Mouse (Mus musculus) embryo, embryonic 10.5 days (tissue): ENCODE measurements around the gene Zswim5.

Source experiments
- DNase-seq: peaks from one replicate; pipeline ENCODE4 v3.0.0-alpha.2; 2015; ENCODE audit warnings: low spot score

Zswim5 gene

GRCm38 (mm10) chr4:116913318-116913717 lies 36.1 kb downstream of the Zswim5 start:
- no peak for DNase-seq

- no peak for DNase-seq
Observed at GRCm38 (mm10) chr4:116928006-116928651, 51.0 kb downstream of the Zswim5 start.

DNA sequence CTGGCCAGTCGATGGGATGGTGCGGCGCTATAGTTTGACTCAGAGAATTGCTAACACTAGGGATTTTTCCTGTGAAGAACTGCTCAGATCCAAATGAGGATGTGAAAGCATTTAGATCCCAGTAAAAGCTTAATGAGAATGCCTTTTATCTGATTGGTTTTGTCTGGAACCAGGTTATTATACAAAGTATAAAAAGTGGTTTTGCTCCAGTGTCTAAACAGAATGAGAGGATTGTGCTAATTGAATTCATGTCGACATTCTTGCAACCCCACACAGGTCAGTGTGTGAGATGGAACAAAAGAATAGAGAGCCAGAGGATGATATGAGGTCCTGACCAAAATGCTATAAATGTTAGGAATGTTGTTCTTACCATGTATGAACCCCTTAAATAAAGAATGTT lies 62.4 kb downstream of the Zswim5 start:
- DNase-seq, result no peak

DNA sequence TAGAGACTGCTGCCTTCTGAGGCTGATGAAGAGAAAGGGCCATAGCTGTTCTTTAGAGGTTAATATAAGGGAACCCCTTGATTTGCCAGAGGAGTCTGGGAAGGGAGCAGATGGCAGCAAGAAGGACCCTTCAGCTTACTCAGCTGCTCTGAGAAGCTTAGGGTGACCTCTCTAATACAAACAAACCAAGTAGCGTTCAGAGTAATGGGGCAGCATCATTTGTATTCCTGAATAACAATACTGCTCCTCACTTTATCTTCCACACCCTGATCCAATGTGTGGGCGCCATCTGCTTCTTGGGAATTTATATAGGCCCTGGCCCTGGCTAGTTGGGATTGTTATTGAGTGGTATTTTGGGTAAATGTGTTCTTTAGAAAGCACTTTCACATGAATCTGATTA lies 65.5 kb downstream of the Zswim5 start:
- DNase-seq, result peak; percentile 33

GRCm38 (mm10) chr4:116944055-116944454 lies 66.9 kb downstream of the Zswim5 start:
- peak; percentile 50 for DNase-seq

- peak; percentile 55 for DNase-seq
Observed at GRCm38 (mm10) chr4:116951642-116952041, 74.5 kb downstream of the Zswim5 start.

GRCm38 (mm10) chr4:116954951-116955350 lies 77.8 kb downstream of the Zswim5 start:
- DNase-seq, result no peak

GRCm38 (mm10) chr4:116976503-116976902 lies 99.3 kb downstream of the Zswim5 start:
- DNase-seq, result no peak

DNA sequence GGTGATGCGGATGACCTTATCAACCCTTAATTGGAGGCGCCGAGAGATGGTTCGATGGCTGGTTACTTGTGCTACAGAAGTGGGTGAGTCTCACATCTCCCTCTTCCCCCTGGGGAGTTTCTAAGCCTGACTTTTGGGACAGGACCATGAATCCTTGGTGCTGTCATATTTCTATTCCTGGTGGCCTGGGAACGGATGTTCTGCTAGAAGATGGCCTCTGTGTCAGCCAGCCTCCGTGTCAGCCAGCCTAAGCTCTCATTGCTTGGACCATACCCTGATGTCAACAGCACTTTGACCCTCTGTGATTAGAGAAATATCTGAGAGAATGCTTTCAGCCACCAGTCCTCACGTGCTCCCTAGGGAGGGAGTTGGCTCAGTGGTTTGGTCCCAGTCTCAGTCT lies 108.5 kb downstream of the Zswim5 start:
- no peak for DNase-seq

DNA sequence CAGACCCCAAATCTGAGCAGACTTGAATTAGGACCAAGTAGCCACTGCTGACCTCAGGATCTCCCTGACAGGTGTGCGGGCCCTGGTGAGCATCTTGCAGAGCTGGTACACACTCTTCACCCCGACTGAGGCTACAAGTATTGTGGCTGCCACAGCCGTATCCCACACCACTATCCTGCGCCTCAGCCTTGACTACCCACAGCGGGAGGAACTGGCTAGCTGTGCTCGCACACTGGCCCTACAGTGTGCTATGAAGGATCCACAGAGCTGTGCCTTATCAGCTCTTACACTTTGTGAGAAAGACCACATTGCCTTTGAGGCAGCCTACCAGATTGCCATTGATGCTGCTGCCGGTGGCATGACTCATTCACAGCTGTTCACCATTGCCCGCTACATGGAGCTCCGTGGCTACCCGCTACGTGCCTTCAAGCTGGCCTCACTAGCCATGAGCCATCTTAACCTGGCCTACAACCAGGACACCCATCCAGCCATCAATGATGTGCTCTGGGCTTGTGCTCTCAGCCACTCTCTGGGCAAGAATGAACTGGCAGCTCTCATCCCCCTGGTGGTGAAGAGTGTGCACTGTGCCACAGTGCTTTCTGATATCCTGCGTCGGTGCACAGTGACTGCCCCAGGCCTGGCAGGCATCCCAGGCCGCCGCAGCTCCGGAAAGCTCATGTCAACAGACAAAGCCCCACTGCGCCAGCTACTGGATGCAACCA lies 109.4 kb downstream of the Zswim5 start:
- DNase-seq, result peak; percentile 78

DNA sequence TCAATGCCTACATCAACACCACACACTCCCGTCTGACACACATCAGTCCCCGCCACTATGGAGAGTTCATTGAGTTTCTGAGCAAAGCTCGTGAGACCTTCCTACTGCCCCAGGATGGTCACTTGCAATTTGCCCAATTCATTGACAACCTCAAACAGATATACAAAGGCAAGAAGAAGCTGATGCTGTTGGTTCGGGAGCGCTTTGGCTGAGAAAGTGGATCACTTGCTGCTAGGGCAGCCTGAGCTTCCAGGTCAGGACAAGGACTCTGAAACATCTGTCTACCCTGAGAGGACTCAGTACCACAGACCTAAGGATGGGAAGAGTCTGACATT lies 109.9 kb downstream of the Zswim5 start:
- no peak for DNase-seq

DNA sequence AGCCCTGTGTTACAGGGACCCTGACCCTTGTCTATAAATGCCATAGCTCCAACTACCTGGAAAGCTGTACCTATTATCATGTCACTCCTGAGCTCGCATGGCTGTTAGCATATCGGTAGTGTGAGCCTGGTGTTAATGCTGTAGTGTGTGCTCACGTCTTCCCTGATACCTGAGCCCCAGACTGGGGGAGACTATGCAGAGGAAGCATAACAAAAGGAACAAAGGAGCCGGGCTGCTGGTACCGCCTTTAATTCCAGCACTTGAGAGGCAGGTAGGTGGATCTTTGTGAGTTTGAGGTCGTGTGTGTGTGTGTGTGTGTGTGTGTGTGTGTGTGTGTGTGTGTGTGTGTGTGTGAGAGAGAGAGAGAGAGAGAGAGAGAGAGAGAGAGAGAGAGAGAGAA lies 112.6 kb downstream of the Zswim5 start:
- DNase-seq, result no peak

DNA sequence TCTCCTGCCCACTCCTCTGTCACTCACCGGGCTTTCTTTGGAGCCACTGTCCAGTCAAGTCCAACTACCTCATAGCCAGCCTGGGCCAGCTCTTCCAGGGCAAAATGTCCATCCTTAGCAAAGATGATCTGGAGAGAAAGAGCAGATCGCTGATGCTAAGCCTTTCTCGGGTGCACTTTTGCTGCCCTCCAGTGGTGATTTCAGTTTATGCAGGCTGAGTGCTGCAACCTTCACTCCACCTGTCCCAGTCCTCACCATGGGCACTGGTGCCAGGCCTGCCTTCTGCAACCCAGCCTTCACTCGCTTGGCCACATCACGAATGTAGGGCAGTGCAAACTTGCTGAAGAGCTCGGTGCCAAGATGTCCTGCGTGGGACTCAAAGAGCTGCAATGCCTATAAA lies 114.2 kb downstream of the Zswim5 start:
- peak; percentile 90 for DNase-seq

DNA sequence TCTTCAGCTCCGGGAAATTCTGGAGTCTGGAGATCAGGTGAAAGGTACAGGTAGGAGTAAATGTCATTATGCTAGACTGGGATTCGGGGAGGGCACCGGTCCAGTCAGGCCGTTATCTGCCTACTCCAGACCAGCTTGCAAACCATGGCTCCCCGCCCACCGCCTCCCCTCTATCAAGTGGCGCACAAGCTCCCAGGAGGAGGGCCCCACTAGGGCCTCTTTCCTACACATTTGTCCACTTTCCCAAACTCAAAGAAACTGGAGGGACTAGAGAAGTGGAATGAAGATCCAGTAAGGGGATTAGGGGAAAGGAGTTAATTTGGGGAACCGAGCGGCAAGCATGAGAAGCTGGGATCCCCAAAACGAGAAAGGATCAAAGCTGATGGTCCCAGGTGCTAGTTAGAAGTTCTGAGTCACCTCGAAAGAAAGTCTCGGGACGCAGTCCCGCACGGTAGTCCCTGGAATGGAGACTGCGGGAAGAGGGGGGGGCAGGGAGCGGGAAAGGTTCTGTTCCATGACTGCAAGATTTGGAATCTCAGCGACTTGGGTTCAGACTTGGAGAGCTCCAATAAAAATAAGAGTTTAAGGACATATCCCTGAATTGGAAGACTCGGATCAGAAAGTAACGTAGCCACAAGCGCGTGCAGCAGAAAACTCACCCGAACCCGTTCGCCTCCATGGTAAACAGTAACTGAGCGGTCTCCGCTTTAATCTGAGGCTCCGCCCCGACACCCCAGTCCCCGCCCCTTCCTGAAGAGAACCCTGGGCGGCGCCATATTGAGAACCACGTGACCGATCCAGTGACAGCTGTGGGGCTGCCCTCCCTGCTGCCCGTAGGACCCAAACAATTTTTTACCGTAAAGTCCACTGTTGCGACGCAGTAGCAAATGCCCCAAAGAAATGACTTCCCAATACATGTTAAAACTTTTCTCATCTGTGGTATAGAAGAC lies 116.8 kb downstream of the Zswim5 start, which contains the start of gene Urod:
Urod (minus strand) TSS at position 742 of the 950 bp plus-strand sequence.
- peak; percentile 98 for DNase-seq

- DNase-seq, result peak; percentile 89
Observed at GRCm38 (mm10) chr4:116995131-116995797, 118.1 kb downstream of the Zswim5 start, which contains the start of gene Hectd3. Gene Hectd3 (plus strand): TSS chr4:116995317.

GRCm38 (mm10) chr4:116995798-116996135 lies 118.6 kb downstream of the Zswim5 start:
- peak; percentile 64 for DNase-seq

GRCm38 (mm10) chr4:116999513-117000154 lies 122.5 kb downstream of the Zswim5 start:
- no peak for DNase-seq

GRCm38 (mm10) chr4:117001957-117002356 lies 124.8 kb downstream of the Zswim5 start:
- no peak for DNase-seq

GRCm38 (mm10) chr4:117002543-117003521 lies 125.7 kb downstream of the Zswim5 start:
- peak; percentile 91 for DNase-seq

- DNase-seq, result no peak
Observed at GRCm38 (mm10) chr4:117004649-117005048, 127.5 kb downstream of the Zswim5 start.
